Mouse (Mus musculus) Muller cell, postnatal 12 days (primary cell): Measurements from ENCODE around the gene Mgl2.
"Not testable (repeated sequence)": the region's sequence is repeated elsewhere in the genome, so short reads cannot be mapped to it uniquely, and the experiment has no call there.

Experiments
- DNase-seq: peaks from one replicate; pipeline ENCODE4 v3.0.0-alpha.2; 2015; ENCODE audit errors: inconsistent ontology term

The Mgl2 gene

GRCm38 (mm10) chr11:70129926-70130379 lies at the start of gene Mgl2:
TSS of gene Mgl2 (plus strand) at chr11:70130329.
- DNase-seq, result no peak

GRCm38 (mm10) chr11:70080803-70081590 lies 49.1 kb upstream of the Mgl2 start:
- DNase-seq, result no peak

- DNase-seq, result no peak
Observed at GRCm38 (mm10) chr11:70084563-70084962, 45.6 kb upstream of the Mgl2 start.

- DNase-seq, result no peak
Observed at GRCm38 (mm10) chr11:70091986-70092783, 37.9 kb upstream of the Mgl2 start, which contains the start of gene Asgr2. TSS of gene Asgr2 (plus strand) at chr11:70092644.

- DNase-seq, result no peak
Observed at GRCm38 (mm10) chr11:70097396-70097795, 32.7 kb upstream of the Mgl2 start.

GRCm38 (mm10) chr11:70099102-70099501 lies 31.0 kb upstream of the Mgl2 start:
- DNase-seq, result no peak

GRCm38 (mm10) chr11:70099809-70100208 lies 30.3 kb upstream of the Mgl2 start:
- no peak for DNase-seq

- DNase-seq, result no peak
Observed at GRCm38 (mm10) chr11:70103701-70104315, 26.3 kb upstream of the Mgl2 start.

GRCm38 (mm10) chr11:70107085-70107484 lies 23.0 kb upstream of the Mgl2 start:
- no peak for DNase-seq

GRCm38 (mm10) chr11:70110146-70110545 lies 20.0 kb upstream of the Mgl2 start:
- DNase-seq, result no peak

- peak; percentile 6 for DNase-seq
Observed at GRCm38 (mm10) chr11:70114562-70114961, 15.6 kb upstream of the Mgl2 start.

GRCm38 (mm10) chr11:70115901-70116300 lies 14.2 kb upstream of the Mgl2 start:
- DNase-seq, result no peak

- DNase-seq, result not testable (repeated sequence)
Observed at GRCm38 (mm10) chr11:70135001-70135400, 4.9 kb downstream of the Mgl2 start.

- DNase-seq, result not testable (repeated sequence)
Observed at GRCm38 (mm10) chr11:70135925-70136324, 5.8 kb downstream of the Mgl2 start.

GRCm38 (mm10) chr11:70139171-70139570 lies 9.0 kb downstream of the Mgl2 start:
- no peak for DNase-seq

GRCm38 (mm10) chr11:70151072-70151471 lies 20.9 kb downstream of the Mgl2 start:
- DNase-seq, result peak; percentile 34

GRCm38 (mm10) chr11:70155897-70156296 lies 25.8 kb downstream of the Mgl2 start, which contains the start of gene Clec10a:
TSS of gene Clec10a (plus strand) at chr11:70156197.
- DNase-seq, result not testable (repeated sequence)

- no peak for DNase-seq
Observed at GRCm38 (mm10) chr11:70162336-70162735, 32.2 kb downstream of the Mgl2 start.

- peak; percentile 9 for DNase-seq
Observed at GRCm38 (mm10) chr11:70165972-70166921, 36.1 kb downstream of the Mgl2 start.

GRCm38 (mm10) chr11:70168136-70168535 lies 38.0 kb downstream of the Mgl2 start:
- DNase-seq, result no peak

- not testable (repeated sequence) for DNase-seq
Observed at GRCm38 (mm10) chr11:70169471-70169870, 39.3 kb downstream of the Mgl2 start.
